Mouse (Mus musculus) liver, adult 2 months (tissue): ENCODE measurements around the gene Cwc22.

Experiments used
- CTCF ChIP-seq: fragments of 200-500 bp; IDR thresholded peaks from 2 replicates; pipeline ENCODE4 v1.5.1; 2011; ENCODE audit warnings: low read depth, low read length, control low read depth
- POLR2A ChIP-seq: fragments of 200-500 bp; IDR thresholded peaks from 2 replicates; pipeline ENCODE4 v1.6.1; 2011; ENCODE audit warnings: low read length, control low read depth; ENCODE audit not compliant: insufficient read depth; ENCODE audit errors: extremely low read depth

DNA sequence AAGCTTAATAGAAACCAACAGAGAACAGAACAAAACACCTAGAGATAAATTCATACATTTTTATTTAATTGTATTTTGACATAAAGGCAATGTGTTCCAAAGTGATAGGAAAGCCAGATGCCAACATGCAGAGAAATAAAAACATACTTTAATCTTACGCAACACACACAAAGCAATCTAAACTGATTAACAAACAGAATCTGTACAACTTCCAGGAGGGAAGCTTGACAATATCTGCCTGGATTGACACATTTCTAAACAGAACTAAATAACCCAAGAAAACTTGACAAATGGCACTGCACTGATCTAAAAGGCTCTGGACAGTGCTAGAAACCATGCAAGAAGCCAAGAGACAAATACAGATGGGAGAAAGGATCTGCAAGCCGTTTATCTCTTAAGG lies 20.2 kb downstream of the Cwc22 start:
- TF ChIP-seq CTCF, result no peak
- TF ChIP-seq POLR2A, result no peak
